Mouse (Mus musculus) 3T3-L1 (cell line): ENCODE measurements around the gene Nadk.
"Not testable (repeated sequence)": the region's sequence is repeated elsewhere in the genome, so short reads cannot be mapped to it uniquely, and the experiment has no call there.

Experiments
- DNase-seq: peaks from one replicate; pipeline ENCODE4 v3.0.0-alpha.2; 2015; ENCODE audit warnings: low read depth, low spot score

Gene Nadk

GRCm38 (mm10) chr4:155569818-155570217, 7.6 kb downstream of the Nadk start:
- no peak for DNase-seq

GRCm38 (mm10) chr4:155570315-155570714, 8.1 kb downstream of the Nadk start:
- DNase-seq, result not testable (repeated sequence)

GRCm38 (mm10) chr4:155571442-155571841, 9.3 kb downstream of the Nadk start:
- DNase-seq, result peak; percentile 59

GRCm38 (mm10) chr4:155573155-155573554, 11.0 kb downstream of the Nadk start:
- no peak for DNase-seq

- no peak for DNase-seq
These were observed 11.7 kb downstream of the Nadk start for GRCm38 (mm10) chr4:155573876-155574275.

- no peak for DNase-seq
These were observed 12.8 kb downstream of the Nadk start for GRCm38 (mm10) chr4:155574931-155575330.

GRCm38 (mm10) chr4:155575521-155575920, 13.3 kb downstream of the Nadk start:
- DNase-seq, result no peak

GRCm38 (mm10) chr4:155577132-155577531, 15.0 kb downstream of the Nadk start:
- no peak for DNase-seq

GRCm38 (mm10) chr4:155577741-155578140, 15.6 kb downstream of the Nadk start:
- no peak for DNase-seq

GRCm38 (mm10) chr4:155578336-155579125, 16.4 kb downstream of the Nadk start:
- no peak for DNase-seq

GRCm38 (mm10) chr4:155580420-155580819, 18.2 kb downstream of the Nadk start:
- peak; percentile 64 for DNase-seq

- DNase-seq, result peak; percentile 91
These were observed 20.2 kb downstream of the Nadk start for GRCm38 (mm10) chr4:155582279-155582905.

GRCm38 (mm10) chr4:155589356-155589755, 27.2 kb downstream of the Nadk start:
- no peak for DNase-seq

- DNase-seq, result no peak
These were observed 29.0 kb downstream of the Nadk start for GRCm38 (mm10) chr4:155591012-155591719.

- DNase-seq, result no peak
These were observed 31.6 kb downstream of the Nadk start for GRCm38 (mm10) chr4:155593780-155594179.

GRCm38 (mm10) chr4:155595777-155596176, 33.6 kb downstream of the Nadk start:
- no peak for DNase-seq

GRCm38 (mm10) chr4:155596606-155597005, 34.4 kb downstream of the Nadk start:
- DNase-seq, result no peak

GRCm38 (mm10) chr4:155598536-155598935, 36.4 kb downstream of the Nadk start:
- DNase-seq, result peak; percentile 36

- peak; percentile 23 for DNase-seq
These were observed 38.0 kb downstream of the Nadk start for GRCm38 (mm10) chr4:155599901-155600825.

GRCm38 (mm10) chr4:155601091-155601996, 39.2 kb downstream of the Nadk start, which contains the start of gene Slc35e2:
Slc35e2 (plus strand) TSS chr4:155601416.
- peak; percentile 92 for DNase-seq
